ENCODE assay signal across 10 mouse cellular contexts in the genomic region with DNA sequence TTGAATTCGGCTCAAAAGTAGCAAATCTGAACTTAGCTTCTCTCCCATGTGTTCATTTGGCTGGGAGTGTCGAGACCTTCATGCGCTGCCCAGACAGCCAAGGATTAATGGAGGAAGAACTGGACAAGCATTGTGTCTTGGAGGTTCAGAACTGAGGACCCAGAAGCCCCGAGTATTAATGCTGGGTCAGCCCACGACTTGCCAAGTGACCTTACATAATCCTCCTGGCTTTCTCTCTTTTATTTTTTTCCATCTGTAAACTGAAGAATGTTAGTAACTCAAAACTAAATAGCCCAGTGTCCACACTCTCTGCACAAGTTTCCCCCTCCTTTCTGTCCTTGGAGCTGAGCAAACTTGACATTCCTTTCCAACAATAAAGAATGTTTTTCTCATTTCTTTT.
DNase-seq lines count a peak whose midpoint lies in the region; ATAC-seq and TF ChIP-seq lines count a peak whose summit lies in the region.
"Had no signal": no experiment of that assay in that cellular context is flagged by ENCODE, and none has a peak within 500 bp of the region (broad histone marks: within the 10 kb centered on the region; RNA-seq: fewer than 3 reads in every experiment).

No protein-coding gene starts in this region.

- peak; percentile 56; the same call in 1 of the 2 replicates for ATAC-seq in stomach, postnatal 0 days (ENCODE audit: low FRiP score, low TSS enrichment)
- ATAC-seq: activated CD4-positive, CD25-positive, alpha-beta regulatory T cell, adult 4 months had no signal

- TF ChIP-seq POLR2A in lung, adult 2 months (IDR thresholded peaks at IDR 0.05; ENCODE audit: borderline replicate concordance, extremely low read depth, low read depth, low read length) = no peak
- no peak for TF ChIP-seq POLR2A in thymus, adult 2 months (IDR thresholded peaks at IDR 0.05; ENCODE audit: control insufficient read depth, extremely low read depth, insufficient read depth, low read length, poor library complexity)

- H3K4me1 ChIP-seq in lung, adult 2 months (ENCODE audit: control insufficient read depth, insufficient read depth, low read length) = peaks cover 5% of the 10 kb centered on the region; the same call in 1 of the 2 replicates
- H3K4me1 ChIP-seq in stomach, postnatal 0 days (replicated peaks; ENCODE audit: control insufficient read depth, insufficient read depth) = no peaks in the 10 kb centered on the region
- H3K4me1 ChIP-seq in thymus, adult 2 months (replicated peaks; ENCODE audit: control insufficient read depth, insufficient read depth, low read length) = no peaks in the 10 kb centered on the region

- H3K27me3 ChIP-seq in stomach, postnatal 0 days (ENCODE audit: control insufficient read depth, insufficient read depth, low read length) = no peaks in the 10 kb centered on the region
- no peaks in the 10 kb centered on the region for H3K27me3 ChIP-seq in thymus, adult 2 months (ENCODE audit: control insufficient read depth, insufficient read depth, low read length)

- peak; percentile 18 to 29 for DNase-seq in lung, adult 18-20 months
- DNase-seq in lung, adult 2 months = no peak
- DNase-seq in heart, postnatal 14 days = peak; percentile 33 to 39
- peak; percentile 47 to 63 for DNase-seq in kidney, postnatal 25 days
- DNase-seq in stomach, postnatal 0 days (ENCODE audit: low spot score) = no peak
- DNase-seq in spleen, postnatal 10 days (ENCODE audit: low spot score in 2 of 2) = no peak
- DNase-seq in thymus, adult 2 months = no peak
- DNase-seq: cerebellum, adult 8-10 months; thymus, adult 18-20 months had no signal

- no peak overlapping the region for H3K9ac ChIP-seq in stomach, postnatal 0 days (ENCODE audit: low read length)

- H3K9me3 ChIP-seq in stomach, postnatal 0 days (ENCODE audit: control insufficient read depth, low read length) = no peaks in the 10 kb centered on the region

- no peaks in the 10 kb centered on the region for H3K36me3 ChIP-seq in stomach, postnatal 0 days (ENCODE audit: control insufficient read depth, insufficient read depth, low read length)
- no peaks in the 10 kb centered on the region for H3K36me3 ChIP-seq in thymus, adult 2 months (ENCODE audit: control insufficient read depth, insufficient read depth, low read length)

- no peak for TF ChIP-seq EP300 in stomach, postnatal 0 days (optimal IDR thresholded peaks at IDR 0.05)

- no peak overlapping the region for H3K4me3 ChIP-seq in lung, adult 2 months (replicated peaks; ENCODE audit: extremely low read depth, low read depth, low read length)
- no peak overlapping the region for H3K4me3 ChIP-seq in stomach, postnatal 0 days (ENCODE audit: low read depth, low read length)
- H3K4me3 ChIP-seq in thymus, adult 2 months (ENCODE audit: control insufficient read depth, insufficient read depth, low read length) = no peak overlapping the region

- intact Hi-C loops in heart, postnatal 14 days (cut with DNase I) = no loop called here

- H3K4me2 ChIP-seq in stomach, postnatal 0 days (replicated peaks; ENCODE audit: low read depth) = no peak overlapping the region

- no peak overlapping the region for H3K27ac ChIP-seq in stomach, postnatal 0 days (replicated peaks)
- no peak overlapping the region for H3K27ac ChIP-seq in thymus, adult 2 months (ENCODE audit: control insufficient read depth, insufficient read depth, low read length)

- 44% methylated on average over 5 of the region's 5 CpGs for WGBS in lung, adult 2 months
- WGBS in stomach, postnatal 0 days = 26% methylated on average over 5 of the region's 5 CpGs
- 88% methylated on average over 5 of the region's 5 CpGs for WGBS in thymus, adult 2 months

- TF ChIP-seq CTCF in lung, adult 2 months (IDR thresholded peaks at IDR 0.05; ENCODE audit: insufficient read depth, low read length) = no peak
- no peak for TF ChIP-seq CTCF in stomach, postnatal 0 days (IDR thresholded peaks at IDR 0.05; ENCODE audit: low read depth)
- no peak for TF ChIP-seq CTCF in thymus, adult 2 months (IDR thresholded peaks at IDR 0.05; ENCODE audit: borderline replicate concordance, control insufficient read depth, extremely low read depth, insufficient read depth, low read length, poor library complexity)

Comparison
In these comparisons a context has a peak if more than half of its experiments do, and no peak if none do; other contexts are left out.
1. DNase-seq: peak in lung, adult 18-20 months (2 of 2), heart, postnatal 14 days (2 of 2) and kidney, postnatal 25 days (2 of 2); none in lung, adult 2 months (single experiment), stomach, postnatal 0 days (single experiment), spleen, postnatal 10 days (0 of 2) and thymus, adult 2 months (single experiment).